Mouse (Mus musculus) fibroblast of lung, adult 2 months (primary cell): ENCODE measurements around the gene Clec2d.
"Not testable (repeated sequence)": the region's sequence is repeated elsewhere in the genome, so short reads cannot be mapped to it uniquely, and the experiment has no call there.

Experiments used
- DNase-seq: peaks from one replicate; pipeline ENCODE4 v3.0.0-alpha.2; 2011; ENCODE audit warnings: low read depth

Gene Clec2d

DNA sequence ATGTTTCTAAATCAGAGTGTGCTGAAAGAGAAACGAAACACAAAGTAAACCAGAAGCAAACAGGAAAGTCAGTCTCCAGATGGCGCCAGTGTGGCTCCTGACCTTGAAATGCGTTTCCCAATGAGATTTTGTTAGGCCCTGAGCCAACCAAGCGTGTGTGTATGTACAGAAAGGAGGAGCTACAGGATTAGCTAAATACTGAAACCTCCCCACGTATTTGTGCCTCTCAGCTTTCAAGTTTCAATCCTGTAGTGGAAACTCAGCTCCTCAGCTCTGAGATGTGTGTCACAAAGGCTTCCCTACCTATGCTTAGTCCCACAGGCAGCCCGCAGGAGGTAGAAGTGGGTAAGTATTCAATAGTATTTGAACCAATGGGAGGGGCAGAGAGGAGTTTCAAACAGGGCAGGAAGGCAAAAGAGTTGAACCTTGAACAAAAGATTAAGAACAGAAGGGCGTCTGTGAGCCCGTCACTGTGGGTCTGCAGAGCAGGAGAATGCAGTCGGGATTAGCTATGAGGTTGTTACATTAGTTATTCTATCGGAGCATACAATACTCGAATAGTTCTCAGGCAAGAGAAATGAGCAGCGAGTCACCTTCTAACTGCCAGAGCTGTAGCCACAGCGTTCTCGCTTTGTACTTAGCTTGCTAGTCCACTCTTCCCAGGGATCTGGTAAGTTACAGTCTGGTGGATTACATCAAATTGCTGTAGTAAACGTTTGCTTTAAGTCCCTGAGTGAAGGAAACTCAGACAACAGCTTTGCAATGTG lies at the start of gene Clec2d:
Gene Clec2d, plus strand, starts transcription at position 213 of the 767 bp plus-strand sequence.
- peak; percentile 97 for DNase-seq

DNA sequence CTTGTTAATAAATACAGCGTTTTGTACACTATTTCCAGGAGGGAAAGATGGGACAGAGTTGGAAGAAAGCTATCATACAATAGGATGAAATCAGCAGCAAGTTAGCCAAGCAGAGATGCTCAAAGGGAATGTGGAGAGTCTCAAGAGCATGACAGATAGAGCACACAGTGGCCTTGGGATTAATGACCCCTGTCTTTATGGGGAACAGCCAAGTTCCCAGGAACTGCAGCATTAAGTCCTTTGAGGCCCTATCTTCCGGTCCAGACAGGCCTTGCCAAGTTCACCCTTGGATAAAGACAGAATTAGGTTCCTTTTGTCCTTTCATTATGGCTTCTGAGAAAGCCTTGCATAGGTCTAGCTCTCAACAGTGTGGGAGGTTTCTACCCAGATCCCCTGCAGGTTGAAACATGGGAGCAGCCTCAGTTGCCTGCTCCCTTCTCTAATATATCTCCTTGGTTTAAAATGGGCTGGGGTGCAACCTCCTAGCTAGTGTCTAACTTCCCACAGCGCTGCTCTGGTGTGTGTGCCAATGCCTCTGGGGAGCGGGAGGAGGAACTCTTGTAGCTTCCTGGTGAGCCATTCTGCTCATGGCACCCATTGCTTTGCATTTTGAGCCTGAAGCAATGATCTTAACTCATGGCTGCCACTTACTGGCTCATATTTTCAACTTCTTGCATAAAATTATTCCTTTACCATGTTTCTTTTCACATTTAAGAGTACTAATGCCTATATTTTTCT lies 47.6 kb upstream of the Clec2d start:
- DNase-seq, result no peak

DNA sequence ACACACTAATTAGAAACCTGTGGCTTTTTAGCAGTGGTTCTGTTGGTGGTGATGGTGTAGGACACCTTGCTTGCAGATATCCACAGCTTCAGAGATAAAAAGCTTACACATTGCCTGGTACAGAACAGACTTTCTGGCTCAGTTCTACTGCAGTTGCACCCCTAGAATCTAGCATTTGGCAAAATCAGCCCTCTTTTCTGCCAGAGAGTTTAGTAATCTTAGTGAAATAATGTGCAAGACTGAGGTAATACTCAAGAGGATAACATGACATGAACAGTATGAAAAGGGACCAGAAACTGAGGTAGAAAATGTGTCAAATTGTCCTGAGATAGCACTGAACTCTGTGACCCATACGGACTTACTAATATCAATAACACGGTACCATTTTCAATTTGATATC lies 33.6 kb upstream of the Clec2d start:
- no peak for DNase-seq

DNA sequence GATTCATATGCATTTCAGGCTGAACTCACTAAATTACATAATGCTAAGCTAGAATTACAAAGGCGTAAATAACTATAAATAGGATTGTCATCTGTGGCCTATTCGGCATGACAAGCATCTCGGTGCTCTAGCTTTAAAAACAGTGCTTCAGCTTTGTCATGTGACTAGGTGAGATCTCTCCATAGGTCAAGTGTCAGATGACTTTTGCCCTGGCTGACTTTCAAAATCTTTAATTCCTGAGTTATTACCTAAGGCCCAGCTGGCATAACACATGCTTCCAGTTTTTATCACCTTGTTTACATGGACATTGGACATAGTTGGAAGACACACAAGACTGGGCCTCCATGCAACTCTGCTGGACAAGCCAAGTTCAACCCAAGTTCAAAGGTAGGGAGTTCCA lies 20.3 kb upstream of the Clec2d start:
- DNase-seq, result no peak

DNA sequence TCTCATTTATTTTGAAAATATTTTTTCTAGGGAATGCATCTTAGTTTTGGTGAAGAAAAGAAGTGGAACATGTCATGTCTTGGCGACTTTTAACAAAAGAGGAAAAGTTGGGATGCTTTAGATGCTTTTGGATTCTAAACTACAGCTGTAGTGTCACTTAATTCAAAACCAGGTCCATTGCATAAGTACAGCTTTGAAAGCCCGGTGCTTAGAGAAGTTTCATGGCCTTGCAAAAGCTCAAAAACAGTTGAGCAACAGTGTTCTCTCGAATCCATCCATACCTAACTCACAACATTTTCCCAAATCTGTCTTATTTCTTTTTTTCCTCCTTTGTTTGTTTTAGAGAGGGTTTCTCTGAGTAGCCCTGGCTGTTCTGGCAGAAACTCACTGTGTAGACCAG lies 19.3 kb upstream of the Clec2d start:
- no peak for DNase-seq

DNA sequence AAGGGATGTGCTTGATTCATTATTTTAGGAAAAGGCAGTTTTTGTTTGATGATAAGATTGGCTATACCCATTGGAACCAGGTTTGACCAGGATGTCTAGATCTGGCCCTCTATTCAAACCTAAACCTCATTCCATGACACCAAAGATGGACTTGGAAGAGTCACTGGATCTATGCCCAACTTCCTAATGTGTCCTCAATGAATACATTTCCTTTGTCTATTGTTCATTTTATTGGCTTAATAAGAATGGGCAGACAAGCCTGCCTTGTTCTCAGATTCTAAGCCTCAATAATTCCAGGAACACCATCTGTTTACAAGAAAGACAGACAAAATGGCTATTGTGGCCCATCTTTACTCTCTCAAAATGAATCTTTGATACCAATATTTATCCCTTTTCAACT lies 18.5 kb upstream of the Clec2d start:
- DNase-seq, result no peak

DNA sequence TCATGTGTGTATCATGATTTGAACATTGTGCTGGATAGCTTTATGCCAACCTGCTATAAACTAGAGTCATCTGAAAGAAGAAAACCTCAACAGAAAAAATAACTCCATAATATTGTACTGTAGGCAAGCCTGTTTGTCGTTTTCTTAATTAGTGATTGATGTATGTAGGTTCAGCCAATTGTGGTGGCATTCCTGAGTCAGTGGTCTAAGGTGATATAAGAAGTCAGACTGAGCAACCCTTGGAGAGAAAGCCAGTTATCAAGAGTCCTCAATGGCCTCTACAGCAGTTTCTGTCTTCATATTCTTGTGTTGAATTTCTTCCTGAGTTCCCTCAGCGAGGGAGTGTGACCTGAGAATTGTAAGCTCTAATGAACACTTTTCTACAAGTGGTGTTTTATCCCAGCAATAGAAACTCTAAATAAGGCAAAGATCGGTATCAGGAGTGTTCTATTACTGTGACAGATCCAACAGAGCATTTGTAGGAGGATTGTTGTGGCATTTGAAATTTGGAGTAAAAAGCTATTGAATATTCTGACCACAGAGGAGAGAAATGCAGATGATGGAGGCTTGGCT lies 17.7 kb upstream of the Clec2d start:
- no peak for DNase-seq

DNA sequence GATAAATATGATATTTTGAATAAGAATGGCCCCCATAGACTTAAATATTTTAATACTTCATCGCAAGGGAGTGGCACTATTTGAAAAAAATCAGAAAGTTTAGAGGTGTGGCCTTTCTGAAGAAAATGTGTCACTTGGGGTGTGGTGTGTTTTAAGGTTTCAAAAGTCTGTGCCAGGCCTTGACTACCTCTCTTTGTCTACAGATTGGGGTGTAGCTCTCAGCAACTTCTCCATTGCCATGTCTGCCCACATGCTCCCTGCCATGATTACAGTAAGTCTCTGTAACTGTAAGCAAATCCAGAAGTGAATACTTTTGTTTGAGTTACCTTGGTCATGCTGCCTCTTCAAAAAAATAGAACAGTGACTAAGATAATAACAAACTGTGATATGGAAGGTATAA lies 16.8 kb upstream of the Clec2d start:
- no peak for DNase-seq

DNA sequence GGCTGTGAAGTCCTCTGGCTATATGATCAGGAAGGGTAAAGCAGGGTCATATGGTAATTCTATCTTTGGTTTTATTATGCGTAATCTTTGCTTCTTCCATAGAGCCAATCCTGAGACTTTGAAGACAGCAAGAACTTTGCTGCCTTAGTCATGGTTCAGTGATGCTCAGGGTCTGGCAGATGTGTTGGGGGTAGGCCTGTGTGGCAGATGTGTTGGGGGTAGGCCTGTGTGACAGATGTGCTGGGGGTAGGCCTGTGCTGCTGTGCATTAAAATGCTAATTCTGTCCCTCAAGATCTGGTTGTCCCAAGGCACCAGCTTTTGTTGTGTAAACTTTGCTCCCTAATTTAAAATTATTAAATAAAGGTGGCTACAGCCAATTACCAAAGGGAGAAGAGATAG lies 9.5 kb upstream of the Clec2d start:
- DNase-seq, result no peak

DNA sequence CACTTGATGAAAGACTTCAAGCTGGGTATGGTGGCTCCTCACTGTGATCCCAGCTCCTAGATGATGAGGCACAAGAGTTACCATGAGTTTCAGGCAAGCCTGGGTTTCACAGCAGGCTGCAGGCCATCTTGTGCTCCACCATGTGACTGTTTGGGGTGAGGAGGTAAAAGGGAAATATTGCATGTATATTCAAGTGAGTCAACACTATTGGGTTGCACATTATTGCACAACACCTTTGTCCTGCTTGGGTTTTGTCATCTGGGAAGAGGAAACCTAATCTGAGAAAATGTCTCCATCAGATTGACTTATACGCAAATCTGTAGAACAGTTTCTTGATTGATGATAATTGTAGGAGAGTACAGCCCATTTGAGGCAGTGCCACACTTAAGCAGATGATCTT lies 8.7 kb upstream of the Clec2d start:
- no peak for DNase-seq

DNA sequence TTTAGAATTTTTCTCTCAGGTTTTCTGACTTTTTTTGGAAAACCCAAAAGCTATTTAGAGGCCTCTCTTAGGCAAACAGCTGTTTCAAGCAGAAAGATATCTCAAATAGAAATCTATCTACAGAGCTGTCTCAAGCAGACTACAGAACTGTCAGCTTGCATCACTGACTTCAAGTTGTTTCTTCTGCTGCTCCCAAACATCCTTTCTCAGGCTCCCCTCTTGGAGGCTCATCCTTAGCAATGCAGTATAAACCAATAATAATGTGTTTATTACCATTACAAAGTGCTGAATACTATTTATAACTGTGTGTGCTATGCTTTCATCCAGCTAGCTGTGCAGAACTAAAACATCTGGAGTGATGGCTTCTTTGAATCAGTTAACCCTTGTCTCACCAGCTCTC lies 5.6 kb upstream of the Clec2d start:
- DNase-seq, result no peak

DNA sequence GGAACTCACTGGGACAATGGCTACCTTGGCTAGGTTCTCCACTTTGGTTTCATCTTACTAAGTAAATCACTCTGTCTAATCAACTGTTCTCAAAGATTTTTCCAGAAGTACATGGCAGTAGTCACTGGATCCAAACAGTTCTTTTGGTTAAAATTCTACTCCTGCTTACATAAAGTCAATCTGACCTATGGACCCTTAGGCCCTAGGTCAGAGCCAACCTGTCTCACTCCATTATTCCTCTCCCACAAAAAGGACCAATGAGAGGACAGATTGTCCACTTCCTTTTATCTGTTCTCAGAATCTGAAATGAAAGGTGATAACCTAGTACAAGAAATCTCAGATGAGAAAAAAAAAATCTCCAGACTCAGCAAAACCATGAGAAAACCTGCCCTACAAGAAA lies 4.8 kb upstream of the Clec2d start:
- no peak for DNase-seq

DNA sequence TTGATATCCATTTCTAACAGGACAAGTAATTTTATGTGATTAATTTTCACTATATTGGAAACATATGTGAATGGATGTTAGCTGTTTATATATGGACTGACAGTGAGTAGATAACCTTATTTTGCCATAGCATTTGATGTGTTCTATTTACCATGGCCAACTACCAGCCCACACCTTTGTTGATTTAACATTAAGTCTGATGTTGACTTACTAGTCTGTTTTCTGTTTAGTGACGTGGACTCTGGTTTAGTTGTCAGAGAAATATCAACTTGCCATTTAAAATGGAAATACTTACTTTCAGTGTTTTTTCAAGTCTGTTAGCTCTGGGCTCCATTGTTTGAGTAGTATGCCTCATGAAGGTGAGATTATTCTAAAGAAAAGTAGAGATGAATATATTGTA lies 3.8 kb upstream of the Clec2d start:
- no peak for DNase-seq

DNA sequence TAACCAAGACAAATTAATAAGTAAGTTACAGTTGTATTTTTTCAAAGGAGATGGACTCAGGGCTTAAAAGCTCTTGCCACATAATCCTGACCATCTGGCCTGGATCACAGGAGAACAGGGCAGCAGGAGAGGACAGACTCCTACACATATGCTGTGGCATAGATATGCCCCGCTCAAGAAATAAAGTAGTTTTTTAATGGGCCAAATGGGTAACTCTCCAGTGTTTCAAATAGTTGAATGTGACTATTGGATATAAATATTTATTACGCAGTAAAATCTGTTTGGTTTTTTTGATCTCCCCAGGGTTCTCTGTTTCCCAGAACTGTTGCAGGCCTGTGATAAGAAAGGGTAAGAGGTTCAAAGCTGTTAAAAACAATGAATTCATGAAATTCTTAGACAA lies 1.1 kb upstream of the Clec2d start:
- no peak for DNase-seq

DNA sequence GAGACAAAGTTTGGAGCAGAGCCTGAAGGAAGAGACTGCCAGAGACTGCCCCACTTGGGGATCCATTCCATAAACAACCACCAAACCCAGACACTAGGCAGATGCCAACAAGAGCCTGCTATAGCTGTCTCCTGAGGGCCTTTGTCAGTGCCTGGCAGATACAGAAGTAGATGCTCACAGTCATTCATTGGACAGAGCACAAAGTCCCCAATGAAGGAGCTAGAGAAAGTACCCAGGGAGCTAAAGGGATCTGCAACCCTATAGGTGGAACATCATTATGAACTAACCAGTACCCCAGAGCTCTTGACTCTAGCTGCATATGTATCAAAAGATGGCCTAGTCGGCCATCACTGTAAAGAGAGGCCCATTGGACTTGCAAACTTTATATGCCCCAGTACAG lies 584 bp upstream of the Clec2d start:
- DNase-seq, result not testable (repeated sequence)

DNA sequence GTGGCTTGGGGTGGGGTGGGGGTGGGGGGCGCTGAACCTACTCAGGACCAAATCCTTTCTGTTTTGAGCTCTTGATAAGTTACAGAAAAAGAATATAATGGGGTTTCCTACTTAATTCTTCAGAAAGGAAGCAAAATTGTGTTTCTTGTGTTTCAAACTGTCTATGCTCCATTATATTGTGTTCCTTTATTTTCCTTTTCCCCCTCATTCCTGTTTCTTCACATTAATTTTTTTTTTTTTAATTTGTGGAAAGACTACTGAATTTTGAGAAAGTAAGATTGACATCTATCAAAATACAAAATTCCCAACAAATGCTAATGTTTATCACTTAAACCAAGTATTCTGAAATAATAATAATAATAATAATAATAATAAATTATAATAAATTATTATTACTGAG lies 834 bp downstream of the Clec2d start:
- no peak for DNase-seq

DNA sequence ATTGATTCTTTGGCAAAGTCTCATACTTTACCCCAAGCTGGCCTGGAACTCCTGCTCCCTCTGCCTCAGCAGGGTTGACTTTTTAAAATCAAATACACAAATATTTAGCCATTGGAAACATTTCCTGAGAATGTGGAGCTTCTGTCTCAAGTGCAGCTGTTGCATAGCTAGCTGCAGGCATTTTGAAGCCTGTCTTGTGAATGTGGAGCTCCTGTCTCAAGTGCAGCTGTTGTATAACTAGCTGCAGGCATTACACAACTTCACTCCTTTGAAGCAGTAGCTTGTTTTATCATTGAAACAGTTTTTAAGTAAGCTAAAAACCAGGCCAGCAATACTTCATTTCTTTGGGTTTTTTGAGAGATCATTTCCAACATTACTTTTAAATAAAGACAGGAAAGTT lies 1.3 kb downstream of the Clec2d start:
- DNase-seq, result no peak

DNA sequence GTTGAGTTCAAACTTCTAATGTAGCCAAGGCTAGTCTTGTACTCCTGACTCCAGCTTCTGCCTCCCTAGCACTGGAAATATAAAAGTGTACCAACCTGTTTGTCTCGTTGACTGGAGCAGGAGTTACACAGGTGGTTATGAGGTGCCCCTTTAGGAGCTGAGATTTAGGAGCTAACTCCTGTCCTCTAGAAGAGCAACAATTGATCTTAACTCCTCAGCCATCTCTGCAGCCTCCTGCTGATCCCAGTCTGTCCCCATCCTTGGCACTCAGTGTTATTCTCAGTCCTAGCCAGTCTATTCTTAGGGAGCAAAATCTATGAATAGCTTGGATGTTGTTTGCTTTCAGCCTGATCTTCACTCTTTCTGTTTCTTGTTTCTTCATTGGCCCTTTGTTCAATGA lies 2.1 kb downstream of the Clec2d start:
- no peak for DNase-seq

DNA sequence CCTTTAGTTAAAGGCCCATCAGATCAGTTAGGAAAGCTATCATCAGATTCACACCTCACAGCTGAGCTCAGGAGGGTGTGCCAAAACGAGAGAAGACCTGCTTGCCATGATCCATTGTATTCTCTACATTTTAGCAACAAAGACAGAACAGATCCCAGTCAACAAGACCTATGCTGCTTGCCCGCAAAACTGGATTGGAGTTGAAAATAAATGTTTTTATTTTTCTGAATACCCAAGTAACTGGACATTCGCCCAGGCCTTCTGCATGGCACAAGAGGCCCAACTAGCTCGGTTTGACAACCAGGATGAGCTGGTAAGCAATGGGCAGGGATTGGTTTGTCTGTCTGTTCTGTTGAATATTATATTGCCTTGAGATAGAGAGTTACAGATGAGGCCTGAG lies 3.6 kb downstream of the Clec2d start:
- DNase-seq, result not testable (repeated sequence)

DNA sequence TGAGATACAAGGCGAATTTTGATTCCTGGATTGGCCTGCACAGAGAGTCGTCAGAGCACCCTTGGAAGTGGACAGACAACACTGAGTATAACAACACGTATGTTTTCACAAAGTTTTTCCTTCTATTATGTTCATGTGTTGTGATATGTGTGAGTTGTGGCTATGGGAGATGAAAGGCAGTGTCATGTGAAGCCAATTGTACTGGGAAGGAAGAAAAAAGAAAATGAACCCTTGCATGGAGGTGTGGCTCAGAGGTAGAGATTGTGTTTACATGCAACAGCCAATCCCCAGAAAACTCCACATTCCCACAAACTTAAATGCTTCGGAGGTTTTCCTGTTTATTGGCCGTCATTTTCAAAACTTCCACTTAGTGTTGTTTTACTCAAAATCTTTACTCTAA lies 4.4 kb downstream of the Clec2d start:
- DNase-seq, result no peak

DNA sequence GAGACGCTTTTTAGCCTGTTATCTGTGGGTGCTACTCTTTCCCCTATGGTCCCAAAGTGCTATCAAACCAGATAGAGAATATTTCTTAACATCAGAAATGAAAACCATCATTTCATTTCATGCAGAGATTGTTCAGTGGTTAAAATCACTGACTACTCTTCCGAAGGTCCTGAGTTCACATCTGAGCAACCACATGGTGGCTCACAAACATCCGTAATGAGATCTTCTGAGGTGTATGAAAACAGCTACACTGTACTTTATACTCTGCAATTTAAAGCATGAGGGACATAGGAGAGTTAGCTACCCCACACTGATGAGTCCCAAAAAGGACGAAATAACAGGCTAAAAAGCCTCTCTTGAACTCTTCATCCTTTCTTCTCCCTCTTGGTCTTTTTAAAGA lies 5.6 kb downstream of the Clec2d start:
- no peak for DNase-seq

DNA sequence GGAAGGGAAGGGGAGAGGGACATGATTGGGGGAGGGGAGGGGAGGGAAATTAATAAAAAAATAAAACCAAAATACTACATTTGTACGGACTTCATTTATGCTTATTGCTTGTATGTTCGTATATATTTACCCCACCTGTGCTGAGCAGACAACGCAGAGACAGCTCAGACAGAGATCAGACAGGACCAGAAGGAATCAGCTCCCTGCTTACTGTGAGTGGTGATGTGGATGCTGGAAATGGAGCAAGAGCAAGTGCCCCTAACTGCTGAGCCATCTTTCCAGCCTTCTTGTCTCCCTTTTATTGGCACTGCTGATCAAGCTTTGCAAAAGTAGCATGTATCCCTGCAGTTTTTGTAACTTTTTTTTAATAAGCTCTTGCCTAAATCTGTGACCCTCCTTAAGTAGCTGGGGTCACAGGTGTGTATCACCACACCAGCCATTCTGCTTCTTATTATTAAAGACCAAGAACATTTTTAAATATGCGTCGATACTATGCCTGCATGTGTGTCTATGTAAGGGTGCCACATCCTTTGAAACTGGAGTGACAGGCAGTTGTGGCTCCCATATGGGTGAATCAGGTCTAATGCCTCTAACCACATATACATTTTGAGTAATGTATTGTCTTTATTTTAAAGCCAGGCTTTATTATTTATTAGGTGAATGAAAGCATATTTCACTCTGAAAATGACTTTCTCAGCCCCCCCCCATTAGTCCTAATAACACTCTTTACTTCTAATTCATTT lies 6.2 kb downstream of the Clec2d start:
- no peak for DNase-seq

DNA sequence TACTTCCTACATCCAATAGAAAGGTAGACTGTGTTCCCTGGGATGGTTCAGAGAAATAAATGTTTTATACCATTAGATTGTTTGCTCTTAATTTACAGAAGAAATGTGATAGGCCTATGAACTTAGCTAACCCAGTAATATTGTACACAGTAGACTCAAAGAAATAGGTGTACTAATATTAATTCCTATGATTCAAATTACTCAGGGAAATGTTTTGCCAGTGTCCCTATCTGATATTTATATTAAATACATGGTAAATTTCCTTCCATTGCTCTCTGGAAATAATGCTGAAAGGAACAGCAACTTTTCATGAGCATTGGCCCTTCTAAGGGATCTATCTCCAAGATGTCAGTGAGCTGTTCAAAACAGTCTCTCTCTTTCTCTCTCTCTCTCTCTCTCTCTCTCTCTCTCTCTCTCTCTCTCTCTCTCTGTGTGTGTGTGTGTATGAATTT lies 6.8 kb downstream of the Clec2d start:
- DNase-seq, result no peak
